Mouse (Mus musculus) 416B (cell line): Measurements from ENCODE around the gene Mcl1.
"Not testable (repeated sequence)": the region's sequence is repeated elsewhere in the genome, so short reads cannot be mapped to it uniquely, and the experiment has no call there.

Experiments
- DNase-seq: peaks from one replicate; pipeline ENCODE4 v3.0.0; 2011; ENCODE audit warnings: low read depth

Mcl1 gene

DNA sequence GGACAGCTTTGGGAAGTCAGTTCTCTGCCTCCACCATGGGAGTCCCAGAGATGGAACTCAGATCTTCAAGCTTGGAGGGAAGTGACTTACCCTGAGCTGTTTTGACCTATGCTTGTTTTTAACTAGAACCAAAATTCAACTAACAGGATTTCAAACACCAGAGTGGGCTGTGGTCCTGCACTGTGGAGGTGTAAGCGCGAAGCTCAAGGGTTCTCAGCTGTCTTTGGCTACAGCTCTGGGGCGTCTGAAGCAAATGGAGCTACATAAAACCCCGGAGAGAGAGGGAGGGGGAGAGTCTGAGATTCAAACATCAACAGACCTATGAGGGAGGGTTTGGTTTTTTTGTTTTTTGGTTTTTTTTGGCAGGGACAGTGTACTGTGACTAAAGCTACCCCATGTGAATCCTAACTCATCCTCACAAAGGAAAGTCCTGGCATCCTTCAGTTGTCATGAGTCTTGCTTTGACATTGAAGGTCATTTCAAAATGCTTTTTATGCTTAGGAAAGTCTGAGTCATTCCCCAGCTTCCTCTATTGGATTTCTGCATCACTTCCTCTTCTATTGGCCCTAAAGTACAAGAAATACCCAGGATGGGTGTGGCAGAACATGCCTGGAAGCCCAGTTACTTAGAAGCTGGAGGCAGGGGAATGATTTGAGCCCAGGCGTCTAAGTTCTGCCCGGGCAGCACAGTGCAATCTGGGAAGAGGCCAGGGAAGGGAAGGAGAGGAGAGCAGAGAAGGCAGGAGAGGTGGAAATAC lies 8.1 kb upstream of the Mcl1 start:
- DNase-seq = peak; percentile 98

DNA sequence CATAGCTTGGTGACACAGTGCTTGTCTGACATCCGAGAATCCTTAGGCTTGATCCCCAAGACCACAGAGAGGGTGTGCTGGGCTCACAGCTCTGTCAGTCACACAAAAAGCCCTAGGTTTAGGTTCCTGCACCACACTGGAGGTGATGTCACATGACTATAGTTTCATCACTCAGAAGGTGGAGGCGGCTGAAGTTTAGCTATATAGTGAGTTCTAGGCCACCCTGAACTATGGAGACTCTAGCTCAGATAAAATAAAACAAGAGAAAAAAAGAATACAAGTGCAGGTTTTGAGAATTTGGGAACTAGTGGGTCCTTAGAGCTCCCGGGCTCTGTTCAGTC lies 7.6 kb upstream of the Mcl1 start:
- no peak for DNase-seq

DNA sequence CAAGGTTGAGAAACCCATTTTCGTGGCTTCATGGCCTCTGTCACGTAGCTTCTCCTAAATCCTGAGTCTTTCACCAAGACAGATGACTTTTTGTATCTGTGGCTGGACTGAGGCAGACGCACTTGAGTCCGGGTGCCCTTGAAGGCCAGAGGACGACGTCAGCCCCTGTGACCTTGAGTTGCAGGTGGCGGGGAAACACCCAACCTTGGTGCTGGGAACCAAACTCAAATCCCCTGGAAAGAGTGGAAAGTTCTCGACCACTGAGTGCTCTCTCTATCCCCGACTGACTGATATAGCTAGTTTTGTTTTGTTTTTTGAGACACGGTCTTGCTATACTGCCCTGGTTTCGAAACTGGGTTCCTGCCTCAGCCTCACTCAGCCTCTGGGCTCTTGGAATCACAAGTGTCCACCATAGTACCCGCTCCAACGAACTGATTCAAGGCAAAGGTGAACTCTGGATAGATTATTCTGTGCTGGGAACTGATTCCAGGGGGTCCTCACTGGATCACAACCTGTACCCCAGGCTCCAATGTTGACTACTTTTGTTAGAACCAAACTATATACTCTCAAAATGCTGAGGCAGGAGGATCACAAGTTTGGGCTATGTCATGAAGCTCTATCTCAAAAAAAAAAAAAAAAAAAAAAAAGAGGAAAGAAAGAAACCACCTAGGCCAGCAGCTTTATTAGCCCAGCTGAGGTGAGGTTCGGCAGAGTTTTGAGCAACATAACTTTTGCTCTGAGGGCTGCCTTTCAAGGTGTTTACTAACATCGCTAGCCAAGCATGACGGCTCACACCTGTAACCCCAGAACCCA lies 7.0 kb upstream of the Mcl1 start:
- DNase-seq = no peak

DNA sequence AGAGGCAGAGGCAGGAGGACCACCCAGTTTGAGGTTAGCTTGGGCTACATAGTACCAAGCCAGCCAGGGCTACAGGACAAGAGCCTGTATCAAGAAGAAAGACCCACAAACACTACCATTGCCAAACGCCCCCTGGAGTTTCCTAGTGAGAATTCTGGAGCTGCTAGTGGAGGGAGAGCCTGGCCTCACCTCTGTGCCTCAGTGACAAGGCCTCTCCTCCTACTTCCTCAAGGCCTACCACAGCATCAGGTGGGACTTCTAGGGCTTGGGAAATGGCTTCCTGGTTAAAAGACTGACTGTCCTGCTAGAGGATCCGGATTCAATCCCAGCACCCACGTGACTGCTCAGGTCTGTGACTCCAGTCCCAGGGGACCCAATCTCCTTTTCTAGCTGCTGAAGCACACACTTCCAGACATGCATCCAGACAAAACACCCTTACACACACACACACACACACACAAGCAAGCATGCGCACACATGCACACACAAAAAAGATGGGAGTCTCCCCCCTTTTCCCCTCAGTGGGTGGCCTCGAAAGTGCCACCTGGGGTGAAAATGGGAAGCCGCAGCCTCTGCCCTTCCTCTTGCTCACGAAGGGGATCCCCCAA lies 6.3 kb upstream of the Mcl1 start:
- no peak for DNase-seq

GRCm38 (mm10) chr3:95652871-95653270 lies 5.7 kb upstream of the Mcl1 start:
- no peak for DNase-seq

DNA sequence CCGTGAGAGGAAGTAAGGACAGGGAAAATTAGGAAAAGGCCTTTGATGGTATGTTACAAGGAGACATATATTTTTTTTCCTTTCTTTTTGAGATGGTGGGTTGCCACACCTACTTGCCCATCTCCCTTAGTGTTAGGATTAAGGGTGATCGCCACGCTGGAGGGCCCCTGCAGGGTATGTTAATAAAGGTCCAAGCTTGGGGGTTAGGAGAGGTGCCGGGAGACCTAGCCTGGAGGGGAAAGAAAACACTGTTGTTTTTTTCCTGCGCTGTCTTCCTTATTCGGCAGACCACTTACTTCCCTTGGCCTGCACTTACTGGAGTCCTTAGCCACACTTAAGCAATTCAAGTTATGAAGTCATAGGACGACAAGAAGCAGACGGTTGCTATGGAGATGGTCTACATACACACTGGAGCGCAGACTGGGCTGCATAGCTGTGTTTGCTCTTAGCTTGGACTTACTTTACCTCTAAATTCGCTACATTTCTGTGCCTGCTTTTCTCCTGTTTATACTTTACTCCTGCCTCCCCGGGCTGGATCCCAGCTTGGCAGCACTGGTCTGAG lies 5.0 kb upstream of the Mcl1 start:
- peak; percentile 78 for DNase-seq

GRCm38 (mm10) chr3:95654371-95654770 lies 4.2 kb upstream of the Mcl1 start:
- DNase-seq = not testable (repeated sequence)

DNA sequence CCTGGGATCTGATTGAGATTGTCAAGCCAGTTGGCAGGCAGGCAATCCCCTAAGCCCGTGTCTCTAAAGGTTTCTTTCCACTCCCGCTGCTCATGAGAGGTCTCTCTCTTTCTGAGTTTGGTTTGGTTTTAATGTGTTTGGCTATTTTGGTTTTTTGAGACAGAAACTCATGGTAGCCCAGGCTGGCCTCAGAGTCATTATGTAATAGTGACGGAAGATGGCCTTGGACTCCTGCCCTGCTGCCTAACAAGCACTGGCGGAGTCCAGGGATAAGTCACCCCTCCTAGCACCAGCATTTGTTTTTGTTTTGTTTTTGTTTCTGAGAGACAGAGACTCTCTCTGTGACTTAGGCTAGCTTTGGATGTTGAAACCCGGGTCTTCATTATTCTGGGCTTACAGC lies 3.2 kb upstream of the Mcl1 start:
- DNase-seq = no peak

DNA sequence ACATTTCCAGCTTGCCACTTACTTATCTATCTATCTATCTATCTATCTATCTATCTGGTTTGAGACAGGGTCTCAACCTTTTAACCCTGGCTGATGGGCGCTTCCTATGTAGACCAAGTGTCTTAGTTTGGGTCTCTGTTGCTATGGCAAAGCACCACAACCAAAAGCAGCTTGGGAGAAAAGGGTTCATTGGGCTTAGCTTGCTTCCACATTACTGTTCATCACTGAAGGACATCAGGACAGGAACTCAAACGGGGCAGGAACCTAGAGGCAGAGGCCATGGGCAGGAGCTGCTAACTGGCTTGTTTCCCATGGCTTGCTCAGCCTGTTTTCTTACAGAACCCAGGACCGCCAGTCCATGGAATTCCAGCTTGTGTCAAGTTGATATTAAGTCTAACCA lies 1.5 kb upstream of the Mcl1 start:
- DNase-seq = no peak

DNA sequence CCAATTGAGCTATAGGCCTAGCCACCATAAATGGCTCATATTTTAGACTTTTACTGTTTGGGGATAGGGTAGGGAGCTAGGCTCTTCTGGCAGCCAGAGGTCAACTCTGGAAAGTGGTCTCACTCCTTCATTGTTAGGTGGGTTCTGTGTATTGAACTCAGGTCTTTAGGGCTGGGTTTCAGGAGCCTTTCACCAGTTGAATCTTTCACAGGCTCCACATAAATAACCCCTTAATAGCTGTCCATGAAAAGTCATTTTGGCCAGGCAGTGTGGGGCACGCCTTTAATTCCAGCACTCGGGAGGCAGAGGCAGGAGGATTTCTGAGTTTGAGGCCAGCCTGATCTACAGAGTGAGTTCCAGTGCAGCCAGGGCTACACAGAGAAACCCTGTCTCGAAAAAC lies 877 bp upstream of the Mcl1 start:
- no peak for DNase-seq

- DNase-seq = peak; percentile 91
Observed at GRCm38 (mm10) chr3:95658868-95659712, 502 bp downstream of the Mcl1 start.

DNA sequence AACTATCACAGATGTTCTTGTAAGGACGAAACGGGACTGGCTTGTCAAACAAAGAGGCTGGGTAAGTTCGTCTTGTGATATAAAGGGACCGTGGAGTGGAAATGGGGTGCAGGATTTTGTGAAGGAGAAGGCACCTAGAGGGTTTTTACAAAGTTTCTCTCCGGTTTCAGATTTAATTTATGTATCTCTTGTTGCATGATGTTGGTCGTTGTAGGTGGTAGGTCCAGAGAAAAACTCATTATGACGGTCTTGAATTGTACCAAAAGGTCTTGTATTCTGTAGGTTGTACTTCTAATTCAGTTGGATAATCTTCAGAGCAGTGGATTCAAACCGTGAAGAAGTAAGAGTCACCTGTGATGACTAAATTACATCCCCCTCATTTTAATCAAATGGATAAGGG lies 1.4 kb downstream of the Mcl1 start:
- DNase-seq = peak; percentile 43

DNA sequence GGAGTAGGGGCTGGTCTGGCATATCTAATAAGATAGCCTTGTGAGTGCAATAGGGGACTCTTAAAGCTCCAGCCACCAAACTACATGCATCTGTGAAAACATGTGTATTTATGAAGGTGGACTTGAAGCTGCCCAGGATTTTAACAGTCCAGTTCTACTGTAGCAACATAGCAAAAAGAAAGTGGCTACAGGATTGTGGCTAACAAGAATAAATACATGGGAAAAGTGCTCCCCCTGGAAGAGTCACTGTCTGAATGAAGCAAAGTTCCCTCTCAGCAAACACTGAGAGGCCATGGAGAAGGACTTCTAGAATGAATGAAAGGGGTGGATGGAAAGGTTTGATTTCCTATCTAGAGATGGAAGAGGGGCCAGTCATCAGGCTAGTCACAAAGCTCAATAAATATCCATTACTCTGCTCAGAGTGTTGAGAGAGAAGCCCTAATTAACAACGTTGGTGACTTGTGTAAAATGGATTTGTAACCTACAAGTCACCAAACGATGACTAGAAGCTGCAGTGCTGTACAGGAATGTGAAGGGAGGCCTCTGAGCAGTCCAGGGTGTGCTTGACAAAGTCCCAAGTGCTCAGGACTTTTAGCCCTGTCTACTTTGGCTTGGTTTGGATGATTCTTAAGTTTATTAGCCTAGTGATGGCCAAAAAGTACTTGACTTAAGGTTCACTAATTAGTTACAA lies 2.3 kb downstream of the Mcl1 start:
- no peak for DNase-seq

GRCm38 (mm10) chr3:95661945-95662715 lies 3.5 kb downstream of the Mcl1 start:
- DNase-seq = peak; percentile 68

GRCm38 (mm10) chr3:95662724-95663449 lies 4.3 kb downstream of the Mcl1 start:
- DNase-seq = no peak

GRCm38 (mm10) chr3:95663486-95663885 lies 4.9 kb downstream of the Mcl1 start:
- no peak for DNase-seq

DNA sequence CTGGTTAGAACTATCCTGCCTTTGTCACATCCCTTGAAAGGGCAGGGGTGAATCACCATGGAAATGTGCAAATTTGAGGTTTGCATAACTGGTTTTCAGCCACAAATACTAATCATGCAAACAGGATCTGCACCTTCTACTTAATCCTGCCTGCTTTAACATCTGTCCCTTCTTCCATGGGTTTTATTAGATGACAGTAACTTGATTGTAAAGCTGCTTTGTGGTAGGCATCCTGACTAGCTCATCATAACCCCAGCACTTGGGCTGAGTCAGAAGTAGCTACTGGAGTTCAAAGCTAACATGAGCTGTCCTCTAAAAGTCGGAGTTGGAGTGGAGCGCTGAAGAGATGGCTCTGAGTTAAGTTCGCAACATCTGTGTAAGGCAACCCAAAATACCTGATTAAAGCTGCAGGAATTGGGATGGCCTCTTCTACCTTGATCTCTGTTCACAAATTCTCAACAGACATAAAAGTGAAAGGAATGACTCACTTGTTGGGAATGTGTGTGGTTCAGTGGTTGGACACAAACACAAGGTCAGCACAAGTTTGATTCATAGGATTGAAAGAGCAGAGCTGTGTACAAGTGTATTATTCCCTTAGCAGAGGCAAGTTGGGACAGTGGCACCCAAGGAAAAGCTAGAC lies 5.5 kb downstream of the Mcl1 start:
- peak; percentile 63 for DNase-seq

DNA sequence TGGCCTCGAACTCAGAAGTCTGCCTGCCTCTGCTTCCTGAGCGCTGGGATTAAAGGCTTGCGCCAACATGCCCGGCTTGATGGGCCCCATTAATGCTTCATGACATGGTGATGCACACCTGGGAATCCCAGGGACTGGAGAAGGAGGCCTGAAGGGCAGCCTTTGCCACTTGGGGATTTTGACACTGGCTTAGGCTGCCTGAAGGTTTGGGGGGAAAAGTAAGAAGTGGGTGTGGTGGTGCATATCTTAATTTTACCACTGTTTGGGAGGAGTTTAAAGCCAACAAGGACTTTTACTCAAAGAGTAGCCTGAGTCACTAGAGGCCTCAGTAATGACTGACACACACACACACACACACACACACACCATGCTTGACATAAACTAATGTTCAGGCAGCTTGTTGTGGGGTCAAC lies 6.4 kb downstream of the Mcl1 start:
- DNase-seq = no peak

- no peak for DNase-seq
Observed at GRCm38 (mm10) chr3:95666124-95666844, 7.7 kb downstream of the Mcl1 start.
